Mouse (Mus musculus) G1E (cell line): Measurements from ENCODE around the gene Nectin4.

Source experiments
- CTCF ChIP-seq: IDR thresholded peaks from 2 replicates; pipeline ENCODE4 v1.5.1; 2012; ENCODE audit warnings: low read depth, low read length, inconsistent platforms, mixed read lengths
- GATA1 ChIP-seq: IDR thresholded peaks from 2 replicates; pipeline ENCODE4 v1.6.1; 2012; ENCODE audit warnings: borderline replicate concordance, low read length, inconsistent platforms, mixed read lengths
- GATA2 ChIP-seq: IDR thresholded peaks from 2 replicates; pipeline ENCODE4 v1.6.1; 2012; ENCODE audit warnings: low read depth, low read length, inconsistent platforms, borderline replicate concordance
- POLR2AphosphoS5 ChIP-seq: IDR thresholded peaks from 2 replicates; pipeline ENCODE4 v1.6.1; 2012; ENCODE audit warnings: low read depth, low read length, inconsistent platforms; ENCODE audit not compliant: insufficient replicate concordance
- TAL1 ChIP-seq: conservative IDR thresholded peaks from 2 replicates; pipeline ENCODE4 v1.6.1; 2012; ENCODE audit warnings: low read depth, low read length, inconsistent platforms, mixed read lengths

DNA sequence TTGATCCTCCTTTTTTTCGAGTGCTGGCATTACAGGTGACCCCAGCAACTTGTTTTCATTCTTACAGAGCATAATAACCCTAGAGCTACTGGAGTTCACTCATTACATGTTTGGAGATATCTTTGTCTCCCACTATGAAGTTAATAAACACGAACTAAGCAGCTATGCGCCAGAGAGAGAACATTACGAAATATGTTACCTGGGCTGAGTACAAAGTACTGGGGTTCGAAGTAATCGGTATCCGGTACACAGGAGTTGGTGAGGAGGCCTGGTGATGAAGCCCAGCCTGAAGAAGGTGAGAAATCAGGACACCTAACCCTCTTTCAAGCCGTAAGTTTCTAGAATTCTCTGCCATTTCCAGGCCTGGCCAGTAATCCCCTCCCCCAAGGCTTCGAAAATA, 25.2 kb upstream of the Nectin4 start:
- TF ChIP-seq CTCF (no peak), TAL1 (no peak), GATA1 (no peak), GATA2 (no peak), POLR2AphosphoS5 (no peak)
